Mouse (Mus musculus): Measurements from ENCODE around the gene Rbm15. TPM values are rescaled to one million over a fixed set of nuclear protein-coding genes. Genes with fewer than 3 reads are reported as not detected.

The Rbm15 gene
- polyA plus RNA-seq, 1 experiment from 2014 or later: 12.3 TPM

Other genes with a start within 250 kb of the Rbm15 start
- 0.12 and 0.14 TPM in 2 replicates for gene Kcna2, start 232.5 kb downstream of the Rbm15 start, polyA plus RNA-seq (2015; fragmentation: Nextera tagmentation; extraction: Ambion mirVana)
- gene Kcna10, start 150.6 kb downstream of the Rbm15 start, polyA plus RNA-seq (2015; fragmentation: Nextera tagmentation; extraction: Ambion mirVana): not detected in 2 replicates
- gene Cym, start 111.9 kb downstream of the Rbm15 start, polyA plus RNA-seq (2015; fragmentation: Nextera tagmentation; extraction: Ambion mirVana): 7,568 and 11,997 TPM in 2 replicates
- 1.5 and 3.3 TPM in 2 replicates for gene A630076J17Rik, start 103.1 kb downstream of the Rbm15 start, polyA plus RNA-seq (2015; fragmentation: Nextera tagmentation; extraction: Ambion mirVana)
- 0.15 and 0.20 TPM in 2 replicates for gene Prok1, start 94.0 kb downstream of the Rbm15 start, polyA plus RNA-seq (2015; fragmentation: Nextera tagmentation; extraction: Ambion mirVana)
- 175 and 181 TPM in 2 replicates for gene Lamtor5, start 54.8 kb downstream of the Rbm15 start, polyA plus RNA-seq (2015; fragmentation: Nextera tagmentation; extraction: Ambion mirVana)
- 2.2 and 2.6 TPM in 2 replicates for gene Slc16a4, start 42.4 kb downstream of the Rbm15 start, polyA plus RNA-seq (2015; fragmentation: Nextera tagmentation; extraction: Ambion mirVana)
- gene Kcnc4, start 125.9 kb upstream of the Rbm15 start, polyA plus RNA-seq (2015; fragmentation: Nextera tagmentation; extraction: Ambion mirVana): 0.14 TPM in 1 of 2 replicates, not detected in the other
- gene Slc6a17, start 184.3 kb upstream of the Rbm15 start, polyA plus RNA-seq (2015; fragmentation: Nextera tagmentation; extraction: Ambion mirVana): 2.1 and 2.2 TPM in 2 replicates
- not detected in 2 replicates for gene Ubl4b, start 221.4 kb upstream of the Rbm15 start, polyA plus RNA-seq (2015; fragmentation: Nextera tagmentation; extraction: Ambion mirVana)